Mouse (Mus musculus): ENCODE results near the gene 0610037L13Rik. TPM values are rescaled to one million over a fixed set of nuclear protein-coding genes. Genes with fewer than 3 reads are reported as not detected.

0610037L13Rik gene
- polyA plus RNA-seq, 1 experiment = 15.0 TPM

GRCm38 (mm10) chr4:107906561-107906960 is 16.9 kb downstream of the 0610037L13Rik start:
- Histone ChIP-seq H3K4me1 (ENCODE audit: control insufficient read depth, insufficient read depth, insufficient read length) (no peaks in the 10 kb centered on the region), H3K4me3 (ENCODE audit: extremely low read depth, insufficient read depth, insufficient read length) (no peak overlapping the region), H3K36me3 (ENCODE audit: control insufficient read depth, insufficient read depth, low read length) (peaks cover 18% of the 10 kb centered on the region), H3K27me3 (ENCODE audit: control insufficient read depth, insufficient read depth, low read length) (no peaks in the 10 kb centered on the region), H3K27ac (ENCODE audit: insufficient read depth, low read length) (no peak overlapping the region)
- WGBS = 88% methylated on average over 9 of the region's 9 CpGs
- no peak for DNase-seq (ENCODE audit: low read depth in 1 of 2, low spot score in 2 of 2)
- TF ChIP-seq CTCF (IDR thresholded peaks at IDR 0.05; ENCODE audit: extremely low read depth, insufficient read depth, insufficient read length, insufficient replicate concordance) = no peak
- no peak for TF ChIP-seq POLR2A (IDR thresholded peaks at IDR 0.05; ENCODE audit: low read depth, low read length)

- H3K36me3 ChIP-seq (ENCODE audit: control insufficient read depth, insufficient read depth, low read length) = peaks cover 27% of the 10 kb centered on the region
- no peaks in the 10 kb centered on the region for H3K4me1 ChIP-seq (ENCODE audit: control insufficient read depth, insufficient read depth, insufficient read length)
- H3K27ac ChIP-seq (ENCODE audit: insufficient read depth, low read length) = no peak overlapping the region
- H3K27me3 ChIP-seq (ENCODE audit: control insufficient read depth, insufficient read depth, low read length) = no peaks in the 10 kb centered on the region
- 93% methylated on average over 4 of the region's 4 CpGs for WGBS
- H3K4me3 ChIP-seq (ENCODE audit: extremely low read depth, insufficient read depth, insufficient read length) = no peak overlapping the region
- TF ChIP-seq POLR2A (IDR thresholded peaks at IDR 0.05; ENCODE audit: low read depth, low read length) = no peak
- TF ChIP-seq CTCF (IDR thresholded peaks at IDR 0.05; ENCODE audit: extremely low read depth, insufficient read depth, insufficient read length, insufficient replicate concordance) = no peak
- no peak for DNase-seq (ENCODE audit: low read depth in 1 of 2, low spot score in 2 of 2)
Observed at GRCm38 (mm10) chr4:107910020-107910419, 20.4 kb downstream of the 0610037L13Rik start.

GRCm38 (mm10) chr4:107920336-107920735 is 30.7 kb downstream of the 0610037L13Rik start:
- Histone ChIP-seq H3K27ac (ENCODE audit: insufficient read depth, low read length) (no peak overlapping the region), H3K4me3 (ENCODE audit: extremely low read depth, insufficient read depth, insufficient read length) (no peak overlapping the region), H3K4me1 (ENCODE audit: control insufficient read depth, insufficient read depth, insufficient read length) (no peaks in the 10 kb centered on the region), H3K36me3 (ENCODE audit: control insufficient read depth, insufficient read depth, low read length) (no peaks in the 10 kb centered on the region), H3K27me3 (ENCODE audit: control insufficient read depth, insufficient read depth, low read length) (no peaks in the 10 kb centered on the region)
- DNase-seq (ENCODE audit: low read depth in 1 of 2, low spot score in 2 of 2) = no peak
- WGBS = 90% methylated on average over 2 of the region's 2 CpGs
- no peak for TF ChIP-seq POLR2A (IDR thresholded peaks at IDR 0.05; ENCODE audit: low read depth, low read length)
- no peak for TF ChIP-seq CTCF (IDR thresholded peaks at IDR 0.05; ENCODE audit: extremely low read depth, insufficient read depth, insufficient read length, insufficient replicate concordance)

- 68% methylated on average over 8 of the region's 8 CpGs for WGBS
- no peak for TF ChIP-seq CTCF (IDR thresholded peaks at IDR 0.05; ENCODE audit: extremely low read depth, insufficient read depth, insufficient read length, insufficient replicate concordance)
- no peak for TF ChIP-seq POLR2A (IDR thresholded peaks at IDR 0.05; ENCODE audit: low read depth, low read length)
- Histone ChIP-seq H3K27me3 (ENCODE audit: control insufficient read depth, insufficient read depth, low read length) (no peaks in the 10 kb centered on the region), H3K4me3 (ENCODE audit: extremely low read depth, insufficient read depth, insufficient read length) (no peak overlapping the region), H3K4me1 (ENCODE audit: control insufficient read depth, insufficient read depth, insufficient read length) (no peaks in the 10 kb centered on the region), H3K27ac (ENCODE audit: insufficient read depth, low read length) (no peak overlapping the region), H3K36me3 (ENCODE audit: control insufficient read depth, insufficient read depth, low read length) (no peaks in the 10 kb centered on the region)
- no peak for DNase-seq (ENCODE audit: low read depth in 1 of 2, low spot score in 2 of 2)
Observed at GRCm38 (mm10) chr4:107921152-107921695, 31.6 kb downstream of the 0610037L13Rik start.

GRCm38 (mm10) chr4:107921952-107922351 is 32.3 kb downstream of the 0610037L13Rik start:
- TF ChIP-seq POLR2A (IDR thresholded peaks at IDR 0.05; ENCODE audit: low read depth, low read length) (no peak), CTCF (IDR thresholded peaks at IDR 0.05; ENCODE audit: extremely low read depth, insufficient read depth, insufficient read length, insufficient replicate concordance) (no peak)
- Histone ChIP-seq H3K4me1 (ENCODE audit: control insufficient read depth, insufficient read depth, insufficient read length) (no peaks in the 10 kb centered on the region), H3K27ac (ENCODE audit: insufficient read depth, low read length) (no peak overlapping the region), H3K4me3 (ENCODE audit: extremely low read depth, insufficient read depth, insufficient read length) (no peak overlapping the region), H3K36me3 (ENCODE audit: control insufficient read depth, insufficient read depth, low read length) (no peaks in the 10 kb centered on the region), H3K27me3 (ENCODE audit: control insufficient read depth, insufficient read depth, low read length) (no peaks in the 10 kb centered on the region)
- WGBS = 56% methylated on average over 4 of the region's 4 CpGs
- DNase-seq (ENCODE audit: low read depth in 1 of 2, low spot score in 2 of 2) = no peak

- Histone ChIP-seq H3K27me3 (ENCODE audit: control insufficient read depth, insufficient read depth, low read length) (no peaks in the 10 kb centered on the region), H3K4me1 (ENCODE audit: control insufficient read depth, insufficient read depth, insufficient read length) (no peaks in the 10 kb centered on the region), H3K36me3 (ENCODE audit: control insufficient read depth, insufficient read depth, low read length) (no peaks in the 10 kb centered on the region), H3K27ac (ENCODE audit: insufficient read depth, low read length) (peak within 1 kb of the TSS; percentile 71), H3K4me3 (ENCODE audit: extremely low read depth, insufficient read depth, insufficient read length) (peak within 1 kb of the TSS; percentile 94)
- 3% methylated on average over 38 of the region's 38 CpGs for WGBS
- DNase-seq (ENCODE audit: low read depth in 1 of 2, low spot score in 2 of 2) = peak; percentile 82 to 91
- peak; percentile 63 for TF ChIP-seq POLR2A (IDR thresholded peaks at IDR 0.05; ENCODE audit: low read depth, low read length)
- TF ChIP-seq CTCF (IDR thresholded peaks at IDR 0.05; ENCODE audit: extremely low read depth, insufficient read depth, insufficient read length, insufficient replicate concordance) = no peak
Observed at GRCm38 (mm10) chr4:107923145-107923802, 33.7 kb downstream of the 0610037L13Rik start, which contains the start of gene Cpt2. TSS of gene Cpt2 (minus strand) at chr4:107923610.

- no peaks in the 10 kb centered on the region for H3K36me3 ChIP-seq (ENCODE audit: control insufficient read depth, insufficient read depth, low read length)
- no peaks in the 10 kb centered on the region for H3K27me3 ChIP-seq (ENCODE audit: control insufficient read depth, insufficient read depth, low read length)
- peak overlapping the region; percentile 94; the same call in 1 of the 2 replicates for H3K4me3 ChIP-seq (ENCODE audit: extremely low read depth, insufficient read depth, insufficient read length)
- no peak for DNase-seq (ENCODE audit: low read depth in 1 of 2, low spot score in 2 of 2)
- H3K27ac ChIP-seq (ENCODE audit: insufficient read depth, low read length) = no peak overlapping the region
- 34% methylated on average over 7 of the region's 7 CpGs for WGBS
- TF ChIP-seq POLR2A (IDR thresholded peaks at IDR 0.05; ENCODE audit: low read depth, low read length) = no peak
- no peak for TF ChIP-seq CTCF (IDR thresholded peaks at IDR 0.05; ENCODE audit: extremely low read depth, insufficient read depth, insufficient read length, insufficient replicate concordance)
- no peaks in the 10 kb centered on the region for H3K4me1 ChIP-seq (ENCODE audit: control insufficient read depth, insufficient read depth, insufficient read length)
Observed at GRCm38 (mm10) chr4:107923803-107924194, 34.2 kb downstream of the 0610037L13Rik start.

All from spleen, adult 2 months (tissue).